Mouse (Mus musculus): ENCODE measurements around the gene Tmem263. TPM values are rescaled to one million over a fixed set of nuclear protein-coding genes. Genes with fewer than 3 reads are reported as not detected.

Gene Tmem263
- polyA plus RNA-seq (2015; fragmentation: Nextera tagmentation; extraction: Ambion mirVana), result 58.7 and 60.3 TPM in 2 replicates

GRCm38 (mm10) chr10:85102247-85103084 lies at the start of gene Tmem263, which contains the start of gene Fhl4:
Gene Tmem263 (plus strand): TSS chr10:85102627.
Gene Fhl4 (minus strand): TSS chr10:85102495.
- H3K9ac ChIP-seq, result peak within 1 kb of the TSS; percentile 93
- H3K4me1 ChIP-seq (replicated peaks), result peaks cover 24% of the 10 kb centered on the region
- peak within 1 kb of the TSS; percentile 92 for H3K4me2 ChIP-seq
- no peaks in the 10 kb centered on the region for H3K36me3 ChIP-seq
- WGBS, result under 1% methylated on average over 63 of the region's 96 CpGs
- H3K4me3 ChIP-seq, result peak within 1 kb of the TSS; percentile 98
- ATAC-seq (ENCODE audit: low FRiP score), result peak; percentile 96
- H3K9me3 ChIP-seq, result no peaks in the 10 kb centered on the region
- H3K27ac ChIP-seq, result peak within 1 kb of the TSS; percentile 92
- no peaks in the 10 kb centered on the region for H3K27me3 ChIP-seq

DNA sequence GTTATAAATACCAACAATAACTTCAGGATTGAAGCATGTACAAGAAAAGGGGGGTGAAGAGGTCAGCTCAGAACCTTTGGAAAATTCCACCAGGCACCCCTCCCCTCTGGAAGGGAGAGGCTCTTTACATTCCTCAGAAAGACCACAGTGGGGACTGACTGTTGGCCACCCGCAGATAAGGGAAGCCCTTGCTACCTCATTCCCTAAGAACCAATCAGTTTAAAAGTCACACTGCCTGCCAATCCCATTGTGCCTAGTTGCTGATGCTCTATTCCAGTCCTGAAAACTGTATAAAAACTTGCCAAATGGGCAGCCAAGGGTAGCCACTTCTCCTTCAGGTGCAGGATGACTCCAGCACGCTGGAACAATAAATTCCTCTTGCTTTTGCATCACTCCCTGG lies 47.6 kb upstream of the Tmem263 start:
- Histone ChIP-seq H3K4me3 (no peak overlapping the region), H3K9me3 (no peaks in the 10 kb centered on the region), H3K27ac (no peak overlapping the region), H3K27me3 (0 out of 2 replicates have a peak, but pooled peaks cover 7% of the 10 kb centered on the region), H3K4me2 (no peak overlapping the region), H3K36me3 (no peaks in the 10 kb centered on the region), H3K4me1 (replicated peaks) (no peaks in the 10 kb centered on the region), H3K9ac (no peak overlapping the region)
- ATAC-seq (ENCODE audit: low FRiP score), result no peak
- 89% methylated on average over 2 of the region's 2 CpGs for WGBS

- WGBS, result 55% methylated on average over 4 of the region's 4 CpGs
- H3K9ac ChIP-seq, result no peak overlapping the region
- no peaks in the 10 kb centered on the region for H3K27me3 ChIP-seq
- H3K4me2 ChIP-seq, result no peak overlapping the region
- H3K27ac ChIP-seq, result no peak overlapping the region
- no peaks in the 10 kb centered on the region for H3K36me3 ChIP-seq
- no peaks in the 10 kb centered on the region for H3K9me3 ChIP-seq
- H3K4me3 ChIP-seq, result no peak overlapping the region
- H3K4me1 ChIP-seq (replicated peaks), result no peaks in the 10 kb centered on the region
- no peak for ATAC-seq (ENCODE audit: low FRiP score)
These were observed 30.7 kb upstream of the Tmem263 start for GRCm38 (mm10) chr10:85071605-85072152.

- under 1% methylated on average over 10 of the region's 10 CpGs for WGBS
- no peaks in the 10 kb centered on the region for H3K27me3 ChIP-seq
- peak overlapping the region; percentile 98 for H3K4me3 ChIP-seq
- H3K9ac ChIP-seq, result peak overlapping the region; percentile 93
- H3K9me3 ChIP-seq, result no peaks in the 10 kb centered on the region
- H3K4me1 ChIP-seq (replicated peaks), result peaks cover 24% of the 10 kb centered on the region
- H3K27ac ChIP-seq, result peak overlapping the region; percentile 92
- peak overlapping the region; percentile 92 for H3K4me2 ChIP-seq
- ATAC-seq (ENCODE audit: low FRiP score), result peak; percentile 26
- no peaks in the 10 kb centered on the region for H3K36me3 ChIP-seq
These were observed 586 bp upstream of the Tmem263 start for GRCm38 (mm10) chr10:85101841-85102240.

GRCm38 (mm10) chr10:85103085-85103885 lies 858 bp downstream of the Tmem263 start:
- H3K36me3 ChIP-seq, result no peaks in the 10 kb centered on the region
- ATAC-seq (ENCODE audit: low FRiP score), result peak; percentile 73
- H3K4me2 ChIP-seq, result peak overlapping the region; percentile 92
- no peaks in the 10 kb centered on the region for H3K9me3 ChIP-seq
- H3K4me3 ChIP-seq, result peak overlapping the region; percentile 98
- H3K9ac ChIP-seq, result peak overlapping the region; percentile 93
- peak overlapping the region; percentile 91 for H3K27ac ChIP-seq
- H3K4me1 ChIP-seq (replicated peaks), result peaks cover 24% of the 10 kb centered on the region
- no peaks in the 10 kb centered on the region for H3K27me3 ChIP-seq
- WGBS, result under 1% methylated on average over 34 of the region's 34 CpGs

DNA sequence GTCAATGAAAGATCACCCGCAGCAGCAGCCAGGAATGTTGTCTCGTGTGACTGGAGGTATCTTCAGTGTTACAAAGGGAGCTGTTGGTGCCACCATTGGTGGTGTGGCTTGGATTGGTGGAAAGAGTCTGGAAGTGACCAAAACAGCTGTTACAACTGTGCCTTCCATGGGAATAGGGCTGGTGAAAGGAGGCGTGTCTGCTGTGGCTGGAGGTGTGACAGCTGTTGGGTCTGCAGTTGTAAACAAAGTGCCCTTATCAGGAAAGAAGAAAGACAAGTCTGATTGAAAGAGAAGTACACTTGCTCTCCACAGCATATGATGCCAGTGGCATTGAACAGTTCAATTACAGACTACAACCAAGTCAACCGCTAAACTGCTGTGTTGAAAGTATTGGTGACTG lies 12.0 kb downstream of the Tmem263 start:
- H3K4me3 ChIP-seq, result no peak overlapping the region
- no peaks in the 10 kb centered on the region for H3K9me3 ChIP-seq
- no peaks in the 10 kb centered on the region for H3K27me3 ChIP-seq
- no peak overlapping the region for H3K27ac ChIP-seq
- no peak overlapping the region for H3K9ac ChIP-seq
- ATAC-seq (ENCODE audit: low FRiP score), result no peak
- H3K4me2 ChIP-seq, result no peak overlapping the region
- WGBS, result 90% methylated on average over 4 of the region's 4 CpGs
- no peaks in the 10 kb centered on the region for H3K4me1 ChIP-seq (replicated peaks)
- peaks cover 26% of the 10 kb centered on the region for H3K36me3 ChIP-seq

GRCm38 (mm10) chr10:85125184-85125583 lies 22.8 kb downstream of the Tmem263 start:
- Histone ChIP-seq H3K4me2 (no peak overlapping the region), H3K36me3 (peaks cover 39% of the 10 kb centered on the region), H3K27ac (no peak overlapping the region), H3K4me3 (no peak overlapping the region), H3K9me3 (no peaks in the 10 kb centered on the region), H3K4me1 (replicated peaks) (peaks cover 20% of the 10 kb centered on the region), H3K27me3 (no peaks in the 10 kb centered on the region), H3K9ac (no peak overlapping the region)
- ATAC-seq (ENCODE audit: low FRiP score), result no peak
- WGBS, result 89% methylated on average over 13 of the region's 13 CpGs

GRCm38 (mm10) chr10:85127395-85128287 lies 25.2 kb downstream of the Tmem263 start, which contains the start of gene Mterf2:
Gene Mterf2 (minus strand): TSS chr10:85128027.
- peaks cover 20% of the 10 kb centered on the region for H3K4me1 ChIP-seq (replicated peaks)
- H3K4me2 ChIP-seq, result peak within 1 kb of the TSS; percentile 76
- H3K27ac ChIP-seq, result peak within 1 kb of the TSS; percentile 69
- H3K4me3 ChIP-seq, result peak within 1 kb of the TSS; percentile 68
- H3K27me3 ChIP-seq, result no peaks in the 10 kb centered on the region
- H3K9me3 ChIP-seq, result no peaks in the 10 kb centered on the region
- H3K36me3 ChIP-seq, result peaks cover 22% of the 10 kb centered on the region
- ATAC-seq (ENCODE audit: low FRiP score), result peak; percentile 100
- H3K9ac ChIP-seq, result peak within 1 kb of the TSS; percentile 81
- 9% methylated on average over 20 of the region's 20 CpGs for WGBS

GRCm38 (mm10) chr10:85128453-85128852 lies 26.0 kb downstream of the Tmem263 start:
- Histone ChIP-seq H3K4me1 (replicated peaks) (peaks cover 20% of the 10 kb centered on the region), H3K4me3 (peak overlapping the region; percentile 68), H3K27ac (peak overlapping the region; percentile 37; the same call in 1 of the 2 replicates), H3K27me3 (no peaks in the 10 kb centered on the region), H3K9ac (peak overlapping the region; percentile 51), H3K9me3 (no peaks in the 10 kb centered on the region), H3K36me3 (peaks cover 26% of the 10 kb centered on the region), H3K4me2 (peak overlapping the region; percentile 76)
- 29% methylated on average over 7 of the region's 7 CpGs for WGBS
- peak; percentile 38 for ATAC-seq (ENCODE audit: low FRiP score)

DNA sequence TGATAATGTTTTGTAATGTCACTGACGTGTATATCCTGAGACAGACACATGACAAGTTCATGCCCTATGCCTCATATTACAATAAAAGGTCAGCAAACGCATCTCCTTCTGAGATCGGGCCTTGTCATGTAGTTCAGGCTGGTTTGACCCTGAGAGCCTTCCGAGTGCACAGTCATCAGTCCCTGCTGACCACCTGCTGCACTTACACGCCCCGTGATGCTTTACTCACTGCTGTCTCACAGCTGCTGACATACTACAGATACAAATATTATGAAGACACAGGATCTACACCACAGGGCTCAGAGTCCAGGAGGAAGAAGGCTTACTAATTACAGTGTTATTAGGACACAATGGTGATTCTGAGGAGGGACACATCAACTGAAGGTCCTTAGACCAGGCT lies 34.1 kb downstream of the Tmem263 start:
- WGBS, result 89% methylated on average over 6 of the region's 6 CpGs
- H3K4me1 ChIP-seq (replicated peaks), result no peaks in the 10 kb centered on the region
- ATAC-seq (ENCODE audit: low FRiP score), result no peak

GRCm38 (mm10) chr10:85141465-85141864 lies 39.0 kb downstream of the Tmem263 start:
- Histone ChIP-seq H3K4me1 (replicated peaks) (no peaks in the 10 kb centered on the region), H3K9ac (no peak overlapping the region), H3K4me2 (no peak overlapping the region), H3K36me3 (peaks cover 56% of the 10 kb centered on the region), H3K27me3 (no peaks in the 10 kb centered on the region), H3K27ac (no peak overlapping the region), H3K9me3 (no peaks in the 10 kb centered on the region), H3K4me3 (no peak overlapping the region)
- ATAC-seq (ENCODE audit: low FRiP score), result no peak
- WGBS, result 86% methylated on average over 9 of the region's 9 CpGs

More for the DNA sequence above, 34.1 kb downstream of the Tmem263 start:
- no peaks in the 10 kb centered on the region for H3K9me3 ChIP-seq
- H3K9ac ChIP-seq, result no peak overlapping the region
- no peak overlapping the region for H3K27ac ChIP-seq
- H3K36me3 ChIP-seq, result peaks cover 31% of the 10 kb centered on the region
- no peaks in the 10 kb centered on the region for H3K27me3 ChIP-seq
- H3K4me3 ChIP-seq, result no peak overlapping the region
- no peak overlapping the region for H3K4me2 ChIP-seq
